8 mouse cellular contexts compared by ENCODE assay signal in genomic region chr7:133088411-133088810, GRCm38 (mm10). TPM values are rescaled to one million over a fixed set of nuclear protein-coding genes. Genes with fewer than 3 reads are reported as not detected.
A peak's percentile ranks its signal among the peaks of the same experiment; 100 is the strongest.
DNase-seq lines count a peak whose midpoint lies in the region; ATAC-seq and TF ChIP-seq lines count a peak whose summit lies in the region.

No protein-coding gene starts in this region.

- TF ChIP-seq CTCF in layer of hippocampus, adult 2 months (conservative IDR thresholded peaks at IDR 0.05), result no peak

- 57% methylated on average over 4 of the region's 4 CpGs for whole genome bisulfite sequencing in embryonic facial prominence, embryonic 14.5 days
- 56% methylated on average over 4 of the region's 4 CpGs for WGBS in hindbrain, embryonic 16.5 days
- WGBS in midbrain, embryonic 14.5 days, result 71% methylated on average over 4 of the region's 4 CpGs

- H3K9ac ChIP-seq in embryonic facial prominence, embryonic 14.5 days (ENCODE audit: low read depth, low read length), result 0 out of 2 replicates have a peak overlapping the region, but pooled peaks have one; percentile 40
- H3K9ac ChIP-seq in hindbrain, embryonic 16.5 days (ENCODE audit: low read depth, low read length), result peak overlapping the region; percentile 18; the same call in 1 of the 2 replicates
- H3K9ac ChIP-seq in midbrain, embryonic 14.5 days (replicated peaks; ENCODE audit: low read length), result no peak overlapping the region; the same call in 1 of the 2 replicates

- no peak for ATAC-seq in embryonic facial prominence, embryonic 14.5 days (ENCODE audit: low read depth)
- ATAC-seq in hindbrain, embryonic 16.5 days, result no peak
- no peak for ATAC-seq in midbrain, embryonic 14.5 days (ENCODE audit: low FRiP score, low TSS enrichment)

- peak overlapping the region; percentile 25; the same call in 1 of the 2 replicates for H3K4me2 ChIP-seq in embryonic facial prominence, embryonic 14.5 days (ENCODE audit: low read depth, low read length)
- H3K4me2 ChIP-seq in hindbrain, embryonic 16.5 days (ENCODE audit: low read length), result peak overlapping the region; percentile 31; the same call in 1 of the 2 replicates
- H3K4me2 ChIP-seq in midbrain, embryonic 14.5 days (ENCODE audit: low read length), result peak overlapping the region; percentile 1; the same call in 1 of the 2 replicates

- H3K9me3 ChIP-seq in embryonic facial prominence, embryonic 14.5 days (ENCODE audit: control insufficient read depth, low read length), result no peaks in the 10 kb centered on the region
- no peaks in the 10 kb centered on the region for H3K9me3 ChIP-seq in hindbrain, embryonic 16.5 days (ENCODE audit: control insufficient read depth, low read length)
- no peaks in the 10 kb centered on the region for H3K9me3 ChIP-seq in midbrain, embryonic 14.5 days (ENCODE audit: control insufficient read depth, low read length)

- 0 out of 2 replicates have a peak, but pooled peaks cover 3% of the 10 kb centered on the region for H3K36me3 ChIP-seq in embryonic facial prominence, embryonic 14.5 days (ENCODE audit: control insufficient read depth, insufficient read depth, low read length)
- H3K36me3 ChIP-seq in hindbrain, embryonic 16.5 days (ENCODE audit: control insufficient read depth, insufficient read depth, low read length), result no peaks in the 10 kb centered on the region
- H3K36me3 ChIP-seq in midbrain, embryonic 14.5 days (ENCODE audit: control insufficient read depth, insufficient read depth, low read length), result no peaks in the 10 kb centered on the region

- peak overlapping the region; percentile 41 for H3K4me3 ChIP-seq in layer of hippocampus, adult 2 months
- no peak overlapping the region for H3K4me3 ChIP-seq in embryonic facial prominence, embryonic 14.5 days (ENCODE audit: low read depth, low read length)
- H3K4me3 ChIP-seq in hindbrain, embryonic 16.5 days (ENCODE audit: low read length), result no peak overlapping the region
- no peak overlapping the region for H3K4me3 ChIP-seq in midbrain, embryonic 14.5 days (replicated peaks; ENCODE audit: low read depth, low read length)

- peaks cover 24% of the 10 kb centered on the region for H3K4me1 ChIP-seq in embryonic facial prominence, embryonic 14.5 days (ENCODE audit: control insufficient read depth, insufficient read depth, low read length)
- peaks cover 23% of the 10 kb centered on the region for H3K4me1 ChIP-seq in hindbrain, embryonic 16.5 days (ENCODE audit: control insufficient read depth, insufficient read depth, low read depth, low read length)
- H3K4me1 ChIP-seq in midbrain, embryonic 14.5 days (ENCODE audit: control insufficient read depth, insufficient read depth, low read length), result peaks cover 28% of the 10 kb centered on the region

- no peak for DNase-seq in layer of hippocampus, adult 2 months (ENCODE audit: low spot score in 2 of 2)
- no peak for DNase-seq in layer of hippocampus, postnatal 25 days (ENCODE audit: extremely low spot score in 1 of 2, low spot score in 1 of 2)
- no peak for DNase-seq in embryonic facial prominence, embryonic 14.5 days (ENCODE audit: low spot score)
- DNase-seq in midbrain, embryonic 14.5 days, result no peak
- DNase-seq in cerebellum, postnatal 14 days, result no peak
- no peak for DNase-seq in frontal cortex, postnatal 10 days (ENCODE audit: low spot score in 2 of 2)
- DNase-seq in cerebellum, adult 9-11 months, result no peak

- no peaks in the 10 kb centered on the region for H3K27me3 ChIP-seq in embryonic facial prominence, embryonic 14.5 days (replicated peaks; ENCODE audit: control insufficient read depth, insufficient read depth, low read length)
- no peaks in the 10 kb centered on the region for H3K27me3 ChIP-seq in hindbrain, embryonic 16.5 days (replicated peaks; ENCODE audit: control insufficient read depth, insufficient read depth, low read length)
- no peaks in the 10 kb centered on the region for H3K27me3 ChIP-seq in midbrain, embryonic 14.5 days (ENCODE audit: control insufficient read depth, insufficient read depth, low read length)

- H3K27ac ChIP-seq in layer of hippocampus, adult 2 months, result peak overlapping the region; percentile 83
- peak overlapping the region; percentile 68 for H3K27ac ChIP-seq in embryonic facial prominence, embryonic 14.5 days (replicated peaks; ENCODE audit: low read depth, low read length)
- peak overlapping the region; percentile 76 for H3K27ac ChIP-seq in hindbrain, embryonic 16.5 days (ENCODE audit: low read depth, low read length)
- H3K27ac ChIP-seq in midbrain, embryonic 14.5 days (replicated peaks; ENCODE audit: low read depth, low read length), result peak overlapping the region; percentile 65

RNA-seq across cellular contexts. Expression of gene Fgfr2, which starts 34.7 kb away (rescaled TPM):
- 10 to 100 TPM; 47.6 to 49.5 TPM for total RNA-seq in layer of hippocampus, adult 2 months (2021)
- total RNA-seq in layer of hippocampus, postnatal 25 days (2021), result 10 to 100 TPM; 43.7 to 44.3 TPM
- 106 and 119 TPM in 2 replicates for polyA plus RNA-seq in embryonic facial prominence, embryonic 14.5 days (2014; fragmentation: Nextera tagmentation; extraction: Ambion mirVana)
- polyA plus RNA-seq in hindbrain, embryonic 16.5 days (2015; fragmentation: Nextera tagmentation; extraction: Ambion mirVana), result 24.1 and 27.7 TPM in 2 replicates
- polyA plus RNA-seq in midbrain, embryonic 14.5 days (2014; fragmentation: Nextera tagmentation; extraction: Ambion mirVana), result 15.4 and 28.1 TPM in 2 replicates

RNA-seq across cellular contexts. Expression of gene Ctbp2, which starts 35.7 kb away (rescaled TPM):
- 10 to 100 TPM; 44.1 to 47.4 TPM for total RNA-seq in layer of hippocampus, adult 2 months (2021)
- total RNA-seq in layer of hippocampus, postnatal 25 days (2021), result 10 to 100 TPM; 44.8 to 47.5 TPM
- 63.0 and 69.5 TPM in 2 replicates for polyA plus RNA-seq in embryonic facial prominence, embryonic 14.5 days (2014; fragmentation: Nextera tagmentation; extraction: Ambion mirVana)
- 44.9 and 57.9 TPM in 2 replicates for polyA plus RNA-seq in hindbrain, embryonic 16.5 days (2015; fragmentation: Nextera tagmentation; extraction: Ambion mirVana)
- polyA plus RNA-seq in midbrain, embryonic 14.5 days (2014; fragmentation: Nextera tagmentation; extraction: Ambion mirVana), result 59.2 and 75.2 TPM in 2 replicates
